Mouse (Mus musculus): ENCODE measurements around the gene Hoxb6. TPM values are rescaled to one million over a fixed set of nuclear protein-coding genes. Genes with fewer than 3 reads are reported as not detected.

Hoxb6 gene
- polyA plus RNA-seq (2014; fragmentation: Illumina TruSeq; extraction: RNeasy Lipid Tissue Mini Kit (QIAGEN cat#74804); ENCODE audit: insufficient read depth, low read depth, low replicate concordance): 6.4 TPM

GRCm38 (mm10) chr11:96291681-96292564, at the start of gene Hoxb6:
Hoxb6 (plus strand) TSS chr11:96292476.

GRCm38 (mm10) chr11:96270996-96271540, 21.2 kb upstream of the Hoxb6 start, which contains the start of gene Hoxb9:
Hoxb9 (plus strand) TSS chr11:96271457.

GRCm38 (mm10) chr11:96281855-96282570, 10.3 kb upstream of the Hoxb6 start, which contains the start of gene Hoxb8:
Hoxb8 (plus strand) TSS chr11:96281905.

GRCm38 (mm10) chr11:96285771-96286738, 6.2 kb upstream of the Hoxb6 start, which contains the start of gene Hoxb7:
Hoxb7 (plus strand) TSS chr11:96286623.

GRCm38 (mm10) chr11:96303151-96304099, 11.1 kb downstream of the Hoxb6 start, which contains the start of gene Hoxb5:
Hoxb5 (plus strand) TSS chr11:96303336.

GRCm38 (mm10) chr11:96317608-96318367, 25.5 kb downstream of the Hoxb6 start, which contains the start of gene Hoxb4:
Hoxb4 (plus strand) TSS chr11:96318267.

GRCm38 (mm10) chr11:96323154-96323553, 30.9 kb downstream of the Hoxb6 start, which contains the start of gene Hoxb3:
Hoxb3 (plus strand) TSS chr11:96323326.

GRCm38 (mm10) chr11:96350341-96350624, 58.0 kb downstream of the Hoxb6 start, which contains the start of gene Hoxb2:
Hoxb2 (plus strand) TSS chr11:96350525.

Other genes with a start within 250 kb of the Hoxb6 start
- gene Ube2z, start 227.1 kb upstream of the Hoxb6 start, polyA plus RNA-seq (2014; fragmentation: Illumina TruSeq; extraction: RNeasy Lipid Tissue Mini Kit (QIAGEN cat#74804); ENCODE audit: insufficient read depth, low read depth, low replicate concordance): 35.5 TPM
- gene Atp5g1, start 216.8 kb upstream of the Hoxb6 start, polyA plus RNA-seq (2014; fragmentation: Illumina TruSeq; extraction: RNeasy Lipid Tissue Mini Kit (QIAGEN cat#74804); ENCODE audit: insufficient read depth, low read depth, low replicate concordance): 235 TPM
- gene Calcoco2, start 180.5 kb upstream of the Hoxb6 start, polyA plus RNA-seq (2014; fragmentation: Illumina TruSeq; extraction: RNeasy Lipid Tissue Mini Kit (QIAGEN cat#74804); ENCODE audit: insufficient read depth, low read depth, low replicate concordance): 0.70 TPM
- 1.8 TPM for gene Ttll6, start 158.7 kb upstream of the Hoxb6 start, polyA plus RNA-seq (2014; fragmentation: Illumina TruSeq; extraction: RNeasy Lipid Tissue Mini Kit (QIAGEN cat#74804); ENCODE audit: insufficient read depth, low read depth, low replicate concordance)
- gene Hoxb13, start 98.2 kb upstream of the Hoxb6 start, polyA plus RNA-seq (2014; fragmentation: Illumina TruSeq; extraction: RNeasy Lipid Tissue Mini Kit (QIAGEN cat#74804); ENCODE audit: insufficient read depth, low read depth, low replicate concordance): not detected
- gene Hoxb9, start 21.0 kb upstream of the Hoxb6 start, polyA plus RNA-seq (2014; fragmentation: Illumina TruSeq; extraction: RNeasy Lipid Tissue Mini Kit (QIAGEN cat#74804); ENCODE audit: insufficient read depth, low read depth, low replicate concordance): not detected
- 0.17 TPM for gene Hoxb8, start 10.6 kb upstream of the Hoxb6 start, polyA plus RNA-seq (2014; fragmentation: Illumina TruSeq; extraction: RNeasy Lipid Tissue Mini Kit (QIAGEN cat#74804); ENCODE audit: insufficient read depth, low read depth, low replicate concordance)
- gene Hoxb7, start 5.9 kb upstream of the Hoxb6 start, polyA plus RNA-seq (2014; fragmentation: Illumina TruSeq; extraction: RNeasy Lipid Tissue Mini Kit (QIAGEN cat#74804); ENCODE audit: insufficient read depth, low read depth, low replicate concordance): 1.9 TPM
- 14.2 TPM for gene Hoxb5, start 10.9 kb downstream of the Hoxb6 start, polyA plus RNA-seq (2014; fragmentation: Illumina TruSeq; extraction: RNeasy Lipid Tissue Mini Kit (QIAGEN cat#74804); ENCODE audit: insufficient read depth, low read depth, low replicate concordance)
- 4.7 TPM for gene Hoxb4, start 25.8 kb downstream of the Hoxb6 start, polyA plus RNA-seq (2014; fragmentation: Illumina TruSeq; extraction: RNeasy Lipid Tissue Mini Kit (QIAGEN cat#74804); ENCODE audit: insufficient read depth, low read depth, low replicate concordance)
- 2.9 TPM for gene Hoxb3, start 30.9 kb downstream of the Hoxb6 start, polyA plus RNA-seq (2014; fragmentation: Illumina TruSeq; extraction: RNeasy Lipid Tissue Mini Kit (QIAGEN cat#74804); ENCODE audit: insufficient read depth, low read depth, low replicate concordance)
- 9.5 TPM for gene Hoxb2, start 58.0 kb downstream of the Hoxb6 start, polyA plus RNA-seq (2014; fragmentation: Illumina TruSeq; extraction: RNeasy Lipid Tissue Mini Kit (QIAGEN cat#74804); ENCODE audit: insufficient read depth, low read depth, low replicate concordance)
- gene Hoxb1, start 73.3 kb downstream of the Hoxb6 start, polyA plus RNA-seq (2014; fragmentation: Illumina TruSeq; extraction: RNeasy Lipid Tissue Mini Kit (QIAGEN cat#74804); ENCODE audit: insufficient read depth, low read depth, low replicate concordance): not detected
- gene Skap1, start 172.1 kb downstream of the Hoxb6 start, polyA plus RNA-seq (2014; fragmentation: Illumina TruSeq; extraction: RNeasy Lipid Tissue Mini Kit (QIAGEN cat#74804); ENCODE audit: insufficient read depth, low read depth, low replicate concordance): 8.4 TPM